Mouse (Mus musculus) CH12.LX (cell line): ENCODE measurements around the gene Sfxn2. TPM values are rescaled to one million over a fixed set of nuclear protein-coding genes. Genes with fewer than 3 reads are reported as not detected.
A peak's percentile ranks its signal among the peaks of the same experiment; 100 is the strongest.

Source experiments
- DNase-seq: peaks from one replicate; pipeline ENCODE4 v3.0.0-alpha.2; 2013; ENCODE audit errors: extremely low read depth
- H3K27ac ChIP-seq: 2 replicates; pipeline ENCODE4 v1.5.1; 2012; ENCODE audit warnings: low read depth, mild to moderate bottlenecking, control low read depth, moderate library complexity; ENCODE audit not compliant: insufficient read depth
- H3K27me3 ChIP-seq: replicated peaks from 2 replicates; pipeline ENCODE3; 2012; ENCODE audit warnings: inconsistent platforms
- H3K36me3 ChIP-seq, 2 experiments: replicated peaks in 1 of 2; 2 replicates each; pipeline versions ENCODE3 to v1.6.1; 2012; ENCODE audit warnings: inconsistent platforms in 1 of 2, low read length in 1 of 2, mild to moderate bottlenecking in 1 of 2, mixed read lengths in 1 of 2, moderate library complexity in 1 of 2; ENCODE audit not compliant: control insufficient read depth in 1 of 2, insufficient read depth in 1 of 2
- H3K4me1 ChIP-seq, 2 experiments: 2 replicates each; pipeline ENCODE4 v1.6.1; 2012; ENCODE audit warnings: inconsistent platforms in 1 of 2, moderate library complexity in 1 of 2; ENCODE audit not compliant: insufficient read depth in 2 of 2, control insufficient read depth in 1 of 2
- H3K4me2 ChIP-seq: 2 replicates; pipeline ENCODE4 v1.6.1; 2012; ENCODE audit warnings: low read depth, mild to moderate bottlenecking, control low read depth; ENCODE audit not compliant: poor library complexity, insufficient read depth, severe bottlenecking
- H3K4me3 ChIP-seq, 3 experiments: fragments of 150-350 bp in 1 of 3; sonication (generic) in 1 of 3; replicated peaks in 1 of 3; 2 replicates each; pipeline versions ENCODE3 to v1.5.1; 2011 to 2012; ENCODE audit warnings: low read depth in 2 of 3, low read length in 2 of 3, mild to moderate bottlenecking in 2 of 3, moderate library complexity in 2 of 3, control low read depth in 1 of 3, improper control_type of control experiment in 1 of 3, inconsistent platforms in 1 of 3, mixed read lengths in 1 of 3; ENCODE audit not compliant: poor library complexity in 1 of 3
- H3K79me2 ChIP-seq: replicated peaks from 2 replicates; pipeline ENCODE4 v1.6.1; 2012; ENCODE audit warnings: mild to moderate bottlenecking, moderate library complexity; ENCODE audit not compliant: control insufficient read depth, poor library complexity, insufficient read depth, severe bottlenecking; ENCODE audit errors: extremely low read depth
- H3K9ac ChIP-seq: 2 replicates; pipeline ENCODE4 v1.6.1; 2012; ENCODE audit warnings: low read depth, mild to moderate bottlenecking, control low read depth, moderate library complexity; ENCODE audit not compliant: insufficient read depth
- H3K9me3 ChIP-seq: replicated peaks from 2 replicates; pipeline ENCODE3; 2012; ENCODE audit warnings: low read length, inconsistent platforms, mixed read lengths
- BHLHE40 ChIP-seq: IDR thresholded peaks from 2 replicates; pipeline ENCODE4 v1.6.1; 2011; ENCODE audit warnings: mild to moderate bottlenecking, low read depth, low read length, improper control_type of control experiment
- CHD1 ChIP-seq: IDR thresholded peaks from 2 replicates; pipeline ENCODE4 v1.6.1; 2012; ENCODE audit warnings: low read depth, low read length, improper control_type of control experiment, inconsistent platforms
- CHD2 ChIP-seq: IDR thresholded peaks from 2 replicates; pipeline ENCODE4 v1.6.1; 2011; ENCODE audit warnings: low read length, improper control_type of control experiment
- CTCF ChIP-seq, 2 experiments: IDR thresholded peaks in 1 of 2; conservative IDR thresholded peaks in 1 of 2; 2 replicates each; pipeline ENCODE4 v1.5.1; 2011 to 2012; ENCODE audit warnings: low read depth in 2 of 2, low read length in 2 of 2, improper control_type of control experiment in 1 of 2, inconsistent platforms in 1 of 2, mild to moderate bottlenecking in 1 of 2, moderate library complexity in 1 of 2
- E2F4 ChIP-seq: IDR thresholded peaks from 2 replicates; pipeline ENCODE4 v1.6.1; 2011; ENCODE audit warnings: low read depth, low read length, improper control_type of control experiment; ENCODE audit not compliant: insufficient replicate concordance
- EP300 ChIP-seq: IDR thresholded peaks from 2 replicates; pipeline ENCODE4 v1.6.1; 2011; ENCODE audit warnings: low read length, improper control_type of control experiment
- ETS1 ChIP-seq: conservative IDR thresholded peaks from 2 replicates; pipeline ENCODE4 v1.6.1; 2012; ENCODE audit warnings: low read depth, mild to moderate bottlenecking, inconsistent platforms, low read length, improper control_type of control experiment, moderate library complexity
- GABPA ChIP-seq: IDR thresholded peaks from 2 replicates; pipeline ENCODE4 v1.6.1; 2012; ENCODE audit warnings: low read depth, low read length, improper control_type of control experiment, inconsistent platforms; ENCODE audit not compliant: insufficient replicate concordance
- IRF4 ChIP-seq: IDR thresholded peaks from 2 replicates; pipeline ENCODE4 v1.6.1; 2014; ENCODE audit warnings: low read depth, mild to moderate bottlenecking, inconsistent platforms, low read length, improper control_type of control experiment
- JUND ChIP-seq: conservative IDR thresholded peaks from 2 replicates; pipeline ENCODE4 v1.6.1; 2011; ENCODE audit warnings: low read depth, low read length, improper control_type of control experiment
- KAT2A ChIP-seq: IDR thresholded peaks from 2 replicates; pipeline ENCODE4 v1.6.1; 2012; ENCODE audit warnings: low read length, improper control_type of control experiment, inconsistent platforms; ENCODE audit not compliant: insufficient replicate concordance
- MXI1 ChIP-seq: IDR thresholded peaks from 2 replicates; pipeline ENCODE4 v1.6.1; 2011; ENCODE audit warnings: mild to moderate bottlenecking, low read depth, low read length, improper control_type of control experiment
- MYC ChIP-seq: IDR thresholded peaks from 2 replicates; pipeline ENCODE4 v1.6.1; 2011; ENCODE audit warnings: low read depth, mild to moderate bottlenecking, improper control_type of control experiment, low read length
- NELFE ChIP-seq: IDR thresholded peaks from 2 replicates; pipeline ENCODE4 v1.6.1; 2011; ENCODE audit warnings: low read depth, low read length, improper control_type of control experiment
- NRF1 ChIP-seq: IDR thresholded peaks from 2 replicates; pipeline ENCODE4 v1.6.1; 2014; ENCODE audit warnings: low read depth, mild to moderate bottlenecking, inconsistent platforms, low read length, improper control_type of control experiment, moderate library complexity
- POLR2A ChIP-seq: IDR thresholded peaks from 2 replicates; pipeline ENCODE4 v1.6.1; 2011; ENCODE audit warnings: low read depth, mild to moderate bottlenecking, improper control_type of control experiment, low read length
- RAD21 ChIP-seq: IDR thresholded peaks from 2 replicates; pipeline ENCODE4 v1.6.1; 2011; ENCODE audit warnings: low read depth, mild to moderate bottlenecking, low read length, improper control_type of control experiment, moderate library complexity
- SMC3 ChIP-seq: IDR thresholded peaks from 2 replicates; pipeline ENCODE4 v1.6.1; 2011; ENCODE audit warnings: low read depth, low read length, improper control_type of control experiment
- TBP ChIP-seq: conservative IDR thresholded peaks from 2 replicates; pipeline ENCODE4 v1.6.1; 2011; ENCODE audit warnings: low read depth, low read length, improper control_type of control experiment
- UBTF ChIP-seq: IDR thresholded peaks from 2 replicates; pipeline ENCODE4 v1.6.1; 2012; ENCODE audit warnings: low read depth, mild to moderate bottlenecking, inconsistent platforms, low read length, improper control_type of control experiment, moderate library complexity
- ZC3H11A ChIP-seq: IDR thresholded peaks from 2 replicates; pipeline ENCODE4 v1.6.1; 2012; ENCODE audit warnings: low read depth, mild to moderate bottlenecking, inconsistent platforms, low read length, improper control_type of control experiment
- ZKSCAN1 ChIP-seq: IDR thresholded peaks from 2 replicates; pipeline ENCODE4 v1.6.1; 2012; ENCODE audit warnings: low read depth, inconsistent platforms, low read length, improper control_type of control experiment, borderline replicate concordance
- ZMIZ1 ChIP-seq: IDR thresholded peaks from 2 replicates; pipeline ENCODE4 v1.6.1; 2012; ENCODE audit warnings: low read depth, mild to moderate bottlenecking, inconsistent platforms, low read length, improper control_type of control experiment
- ZNF384 ChIP-seq: IDR thresholded peaks from 2 replicates; pipeline ENCODE4 v1.6.1; 2012; ENCODE audit warnings: low read depth, low read length, improper control_type of control experiment, inconsistent platforms
- dilution Hi-C: fragments of 300-500 bp; cut with MboI; formaldehyde crosslinking; loops from 2 replicates; pipeline ENCODE4 v1.14.3; 2020; ENCODE audit warnings: low sequenced_read_pairs; ENCODE audit not compliant: extremely low pct_unique_long_range_greater_than_20kb, extremely low pct_ligation_motif_present
- in situ Hi-C: fragments of 300-500 bp; cut with MboI; formaldehyde crosslinking; loops from 3 replicates; pipeline ENCODE4 v1.14.3; 2019; ENCODE audit warnings: low sequenced_read_pairs, low pct_ligation_motif_present, low pct_unique_long_range_greater_than_20kb, mixed read lengths
- polyA plus RNA-seq: library from polyadenylated mRNA; unstranded; fragments of >175 nt; gene quantifications from 2 replicates; pipeline ENCODE4 v1.2.1, GENCODE M21; 2012; ENCODE audit warnings: low read depth; ENCODE audit not compliant: insufficient read length
- total RNA-seq, 2 experiments: library from RNA; depleted of rRNA; stranded (reverse); fragments of 300-350 nt in 1 of 2; fragments of >200 nt in 1 of 2; gene quantifications; 2 replicates each; pipeline ENCODE4 v1.2.3; 2012 to 2014

Sfxn2 gene
- total and polyA plus RNA-seq, 3 experiments, result 5.9 to 11.1 (median 8.5) TPM

DNA sequence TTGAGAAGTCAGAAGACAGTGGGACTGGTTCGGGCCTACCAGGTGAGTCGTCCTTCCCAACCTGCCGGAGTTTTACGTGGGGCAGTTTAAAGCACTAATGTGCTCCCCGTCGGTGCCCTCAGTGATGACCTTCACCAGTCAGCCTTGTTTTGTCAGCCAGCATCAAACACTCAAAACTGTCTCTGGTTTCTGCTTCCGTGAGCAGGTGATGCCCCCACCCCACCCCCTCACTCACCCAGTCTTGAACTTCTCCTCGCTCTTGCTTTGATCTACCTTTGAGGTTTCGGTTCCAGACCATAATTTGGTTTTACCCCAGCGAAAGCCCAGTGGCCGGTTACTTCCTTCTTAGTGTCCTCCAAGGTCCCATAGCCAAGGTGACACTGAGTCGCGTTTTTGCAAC lies 33.6 kb downstream of the Sfxn2 start (continued):
- TF ChIP-seq KAT2A (no peak), UBTF (no peak), MYC (0 out of 2 replicates have a peak, but pooled peaks have one; percentile 15), SMC3 (no peak), E2F4 (no peak), IRF4 (peak; percentile 90), ZKSCAN1 (no peak), CHD2 (peak; percentile 74; the same call in 1 of the 2 replicates), MXI1 (no peak; the same call in 1 of the 2 replicates), NRF1 (0 out of 2 replicates have a peak, but pooled peaks have one; percentile 24), CTCF (conservative IDR thresholded peaks at IDR 0.05 in 1 of 2, IDR thresholded peaks at IDR 0.05 in 1 of 2; ENCODE audit: low read depth in 2 of 2, low read length in 2 of 2) (no peak), BHLHE40 (peak; percentile 46; the same call in 1 of the 2 replicates), ZMIZ1 (no peak), ZNF384 (no peak), TBP (no peak), ETS1 (peak; percentile 37; the same call in 1 of the 2 replicates), CHD1 (no peak), NELFE (no peak), RAD21 (no peak), GABPA (no peak)

- peak overlapping the region; percentile 60 for H3K4me2 ChIP-seq
- H3K9me3 ChIP-seq, result no peaks in the 10 kb centered on the region
- H3K36me3 ChIP-seq, result peaks cover 18 to 80% of the 10 kb centered on the region in 2 experiments
- H3K27me3 ChIP-seq, result no peaks in the 10 kb centered on the region
- peaks cover 27 to 51% of the 10 kb centered on the region in 2 experiments for H3K4me1 ChIP-seq
- peaks cover 29% of the 10 kb centered on the region for H3K79me2 ChIP-seq
- H3K27ac ChIP-seq, result peak overlapping the region; percentile 27; the same call in 1 of the 2 replicates
- in situ Hi-C loops, result no loop called here
- dilution Hi-C loops, result no loop called here
- H3K9ac ChIP-seq, result no peak overlapping the region
- TF ChIP-seq ZMIZ1 (no peak), RAD21 (peak; percentile 16), EP300 (no peak), POLR2A (no peak), CTCF (conservative IDR thresholded peaks at IDR 0.05 in 1 of 2, IDR thresholded peaks at IDR 0.05 in 1 of 2; ENCODE audit: low read depth in 2 of 2, low read length in 2 of 2) (peak; percentile 13 to 65; a peak in 3 of 4 replicates), SMC3 (peak; percentile 36; the same call in 1 of the 2 replicates), JUND (no peak), IRF4 (peak; percentile 8; the same call in 1 of the 2 replicates), ZC3H11A (no peak)
- no peak overlapping the region for H3K4me3 ChIP-seq
- peak; percentile 53 for DNase-seq
Measured at GRCm38 (mm10) chr19:46607424-46607823, 34.3 kb downstream of the Sfxn2 start.
